Mouse (Mus musculus): ENCODE results near the gene Olfr331.
"Not testable (repeated sequence)": the region's sequence is repeated elsewhere in the genome, so short reads cannot be mapped to it uniquely, and the experiment has no call there.

Olfr331 gene

GRCm38 (mm10) chr11:58502472-58502871 lies at the start of gene Olfr331:
Gene Olfr331 (minus strand): TSS chr11:58502572.
- not testable (repeated sequence) for DNase-seq (ENCODE audit: extremely low spot score, low read depth, low spot score)

- DNase-seq (ENCODE audit: extremely low spot score, low read depth, low spot score) = no peak
These were observed 44.0 kb upstream of the Olfr331 start, which contains the start of gene Olfr329-ps for GRCm38 (mm10) chr11:58546322-58546721. Gene Olfr329-ps (minus strand): TSS chr11:58546422.

GRCm38 (mm10) chr11:58534736-58535135 lies 32.4 kb upstream of the Olfr331 start, which contains the start of gene Olfr330:
Gene Olfr330 (minus strand): TSS chr11:58534836.
- DNase-seq (ENCODE audit: extremely low spot score, low read depth, low spot score) = not testable (repeated sequence)

- DNase-seq (ENCODE audit: extremely low spot score, low read depth, low spot score) = not testable (repeated sequence)
These were observed 17.4 kb upstream of the Olfr331 start for GRCm38 (mm10) chr11:58519756-58520155.

GRCm38 (mm10) chr11:58518916-58519315 lies 16.5 kb upstream of the Olfr331 start:
- not testable (repeated sequence) for DNase-seq (ENCODE audit: extremely low spot score, low read depth, low spot score)

GRCm38 (mm10) chr11:58509058-58509457 lies 6.7 kb upstream of the Olfr331 start:
- DNase-seq (ENCODE audit: extremely low spot score, low read depth, low spot score) = not testable (repeated sequence)

DNA sequence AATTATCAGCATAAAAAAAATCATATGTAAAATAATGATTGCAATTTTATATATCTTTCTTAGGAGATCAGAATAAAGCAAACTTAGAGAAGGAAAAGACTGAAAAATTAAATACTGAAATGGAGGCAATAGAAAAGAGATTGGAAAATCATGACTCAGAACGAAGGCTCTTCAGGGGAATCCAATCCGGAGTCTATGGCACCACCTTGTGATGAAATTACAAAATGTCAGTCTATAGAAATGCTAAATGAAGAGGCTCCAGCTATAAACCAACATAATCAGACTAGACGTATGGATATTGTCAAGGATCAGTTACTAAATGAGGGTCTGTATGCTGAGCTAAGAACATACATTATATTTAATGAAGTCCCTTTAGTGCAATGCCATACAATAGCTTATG lies 3.1 kb downstream of the Olfr331 start:
- DNase-seq (ENCODE audit: extremely low spot score, low read depth, low spot score) = no peak

DNA sequence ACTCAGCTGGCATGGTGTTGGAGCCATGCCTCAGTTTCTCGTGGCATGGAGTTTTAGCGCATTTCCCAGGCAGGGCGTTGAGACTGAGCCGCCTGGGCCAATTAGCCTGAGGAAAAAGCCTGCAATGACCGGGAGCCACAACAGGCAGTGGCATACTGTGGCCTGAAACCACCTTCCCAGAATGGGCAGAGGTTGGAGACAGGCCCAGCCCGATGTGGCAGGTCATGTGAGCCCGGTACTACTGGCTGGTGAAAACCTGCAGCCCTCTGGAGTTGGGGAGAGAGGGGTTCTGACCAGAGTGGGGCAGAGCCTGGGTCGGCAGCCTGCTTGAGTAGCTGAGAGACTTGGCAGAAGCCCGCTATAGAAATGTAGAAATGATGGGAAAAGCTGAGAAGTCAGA lies 3.6 kb downstream of the Olfr331 start:
- DNase-seq (ENCODE audit: extremely low spot score, low read depth, low spot score) = no peak

DNA sequence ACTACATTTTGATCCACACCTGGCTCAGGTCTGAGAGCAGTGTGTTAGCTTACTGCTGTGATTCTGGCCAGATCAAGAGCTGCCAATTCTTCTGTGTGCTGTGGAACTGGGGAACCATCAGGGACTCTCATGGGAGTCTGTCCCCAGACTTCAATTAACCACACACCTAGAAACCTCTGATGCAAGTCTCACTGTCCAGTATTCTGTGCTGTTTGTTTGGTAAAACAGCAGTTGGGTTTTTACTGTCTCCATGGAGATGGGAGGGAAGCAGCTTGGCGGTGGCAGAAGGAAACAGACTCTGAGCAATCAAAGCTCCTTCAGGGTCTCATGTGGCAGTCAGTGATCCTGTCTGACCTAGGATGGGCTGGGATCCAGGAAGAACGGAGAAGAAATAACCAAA lies 9.9 kb downstream of the Olfr331 start, which contains the start of gene Olfr332:
Olfr332 (minus strand) TSS at position 101 of the 400 bp plus-strand sequence.
- DNase-seq (ENCODE audit: extremely low spot score, low read depth, low spot score) = no peak

- no peak for DNase-seq (ENCODE audit: extremely low spot score, low read depth, low spot score)
These were observed 40.2 kb downstream of the Olfr331 start, which contains the start of gene Olfr30 for GRCm38 (mm10) chr11:58462170-58462569. Gene Olfr30 (minus strand): TSS chr11:58462270.

DNA sequence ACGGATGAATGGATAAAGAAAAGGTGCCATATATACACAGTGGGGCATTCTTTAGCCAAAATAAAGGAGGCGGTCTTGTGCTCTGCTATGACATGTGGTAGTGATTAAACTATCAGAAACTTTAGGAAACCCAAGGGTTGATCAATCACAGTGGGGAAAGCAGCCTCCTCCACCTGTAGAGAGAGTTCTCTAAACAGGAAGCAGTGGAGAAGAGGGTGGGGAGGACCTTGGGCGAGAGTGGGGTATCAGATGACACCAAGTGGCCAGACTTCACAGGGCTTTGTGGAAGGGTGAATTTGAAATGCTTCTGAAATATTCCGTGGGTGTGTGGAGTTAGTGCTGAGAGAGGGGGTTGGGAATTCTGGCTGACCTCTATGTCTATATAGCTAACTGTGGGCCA lies 48.8 kb downstream of the Olfr331 start:
- no peak for DNase-seq (ENCODE audit: extremely low spot score, low read depth, low spot score)

GRCm38 (mm10) chr11:58452759-58453158 lies 49.6 kb downstream of the Olfr331 start, which contains the start of gene Lypd9:
Gene Lypd9 (minus strand): TSS chr11:58452923.
- no peak for DNase-seq (ENCODE audit: extremely low spot score, low read depth, low spot score)
